In genomic region chr19:6551215-6551614, GRCm38 (mm10) we compare ENCODE assay signal across 27 mouse cellular contexts. TPM values are rescaled to one million over a fixed set of nuclear protein-coding genes. Genes with fewer than 3 reads are reported as not detected.
DNase-seq lines count a peak whose midpoint lies in the region; ATAC-seq and TF ChIP-seq lines count a peak whose summit lies in the region.
"Had no signal": no experiment of that assay in that cellular context is flagged by ENCODE, and none has a peak within 500 bp of the region (broad histone marks: within the 10 kb centered on the region; RNA-seq: fewer than 3 reads in every experiment).

No protein-coding gene starts in this region.

- H3K27me3 ChIP-seq in liver, adult 2 months (ENCODE audit: control insufficient read depth, insufficient read depth, low read length), result no peaks in the 10 kb centered on the region
- no peaks in the 10 kb centered on the region for H3K27me3 ChIP-seq in liver, embryonic 11.5 days (replicated peaks; ENCODE audit: control insufficient read depth, insufficient read depth, low read length)
- H3K27me3 ChIP-seq in MEL (ENCODE audit: control insufficient read depth in 1 of 2, insufficient read depth in 2 of 2, low read length in 2 of 2), result no peaks in the 10 kb centered on the region; a peak in 1 of 4 replicates
- H3K27me3 ChIP-seq: embryonic facial prominence, embryonic 13.5 days; forebrain, embryonic 12.5 days; forebrain, embryonic 15.5 days had no signal

- 57% methylated on average over 4 of the region's 4 CpGs for WGBS in liver, adult 2 months
- 55% methylated on average over 4 of the region's 4 CpGs for WGBS in liver, embryonic 11.5 days

- ATAC-seq in liver, embryonic 11.5 days (replicated peaks; ENCODE audit: low FRiP score), result no peak
- ATAC-seq: forebrain, embryonic 15.5 days; hindbrain, postnatal 0 days; inflammation-experienced regulatory T-cells, adult 6 months had no signal

- no peak overlapping the region for H3K4me3 ChIP-seq in liver, adult 2 months (ENCODE audit: insufficient read depth, low read depth, low read length)
- no peak overlapping the region for H3K4me3 ChIP-seq in liver, embryonic 11.5 days (ENCODE audit: low read depth, low read length)
- H3K4me3 ChIP-seq in MEL (ENCODE audit: control insufficient read depth in 1 of 2, insufficient read depth in 1 of 2, low read depth in 2 of 2, low read length in 2 of 2), result no peak overlapping the region
- H3K4me3 ChIP-seq: embryonic facial prominence, embryonic 10.5 days; embryonic facial prominence, embryonic 13.5 days; erythroblast, embryonic 14.5 days; forebrain, embryonic 12.5 days; forebrain, embryonic 15.5 days; heart, embryonic 12.5 days; heart, embryonic 15.5 days; hindbrain, embryonic 10.5 days had no signal

- no peak overlapping the region for H3K9ac ChIP-seq in liver, adult 2 months (ENCODE audit: low read depth, low read length)
- H3K9ac ChIP-seq in liver, embryonic 11.5 days (ENCODE audit: low read depth, low read length), result no peak overlapping the region
- no peak overlapping the region for H3K9ac ChIP-seq in MEL (ENCODE audit: control insufficient read depth, low read depth, low read length, poor library complexity, severe bottlenecking)
- H3K9ac ChIP-seq: embryonic facial prominence, embryonic 13.5 days; forebrain, embryonic 12.5 days; forebrain, embryonic 15.5 days; heart, embryonic 12.5 days; heart, embryonic 15.5 days; hindbrain, embryonic 14.5 days had no signal

- TF ChIP-seq POLR2A in liver, adult 2 months (IDR thresholded peaks at IDR 0.05; ENCODE audit: extremely low read depth, insufficient read depth, low read length), result no peak
- no peak for TF ChIP-seq POLR2A in MEL (IDR thresholded peaks at IDR 0.05; ENCODE audit: control insufficient read depth in 1 of 2, insufficient read depth in 1 of 2, low read depth in 1 of 2, low read length in 2 of 2, poor library complexity in 1 of 2)

- no peaks in the 10 kb centered on the region for H3K79me2 ChIP-seq in liver, adult 2 months (ENCODE audit: control insufficient read depth, insufficient read depth, low read length)
- H3K79me2 ChIP-seq in MEL (ENCODE audit: control insufficient read depth, insufficient read depth, low read length, poor library complexity), result no peaks in the 10 kb centered on the region

- H3K36me3 ChIP-seq in liver, adult 2 months (ENCODE audit: control insufficient read depth, insufficient read depth, low read length), result no peaks in the 10 kb centered on the region
- no peaks in the 10 kb centered on the region for H3K36me3 ChIP-seq in liver, embryonic 11.5 days (ENCODE audit: control insufficient read depth, insufficient read depth, low read length)
- no peaks in the 10 kb centered on the region for H3K36me3 ChIP-seq in MEL (ENCODE audit: control insufficient read depth in 1 of 2, insufficient read depth in 2 of 2, low read length in 2 of 2)
- H3K36me3 ChIP-seq: embryonic facial prominence, embryonic 10.5 days; embryonic facial prominence, embryonic 13.5 days; forebrain, embryonic 12.5 days; forebrain, embryonic 15.5 days; heart, embryonic 12.5 days; heart, embryonic 15.5 days; hindbrain, embryonic 10.5 days had no signal

- TF ChIP-seq EP300 in MEL (IDR thresholded peaks at IDR 0.05; ENCODE audit: low read depth in 1 of 2, low read length in 2 of 2), result no peak

- TF ChIP-seq RAD21 in MEL (IDR thresholded peaks at IDR 0.05; ENCODE audit: low read depth, low read length), result no peak

- H3K4me1 ChIP-seq in liver, adult 2 months (ENCODE audit: control insufficient read depth, insufficient read depth, low read length), result peaks cover 10% of the 10 kb centered on the region
- H3K4me1 ChIP-seq in liver, embryonic 11.5 days (replicated peaks; ENCODE audit: control insufficient read depth, insufficient read depth, low read length), result peaks cover 2% of the 10 kb centered on the region; the same call in 1 of the 2 replicates
- peaks cover 0 to 9% of the 10 kb centered on the region in 2 experiments; a peak in 1 of 4 replicates for H3K4me1 ChIP-seq in MEL (ENCODE audit: control insufficient read depth in 1 of 2, insufficient read depth in 2 of 2, low read length in 2 of 2)

- H3K9me3 ChIP-seq in liver, embryonic 11.5 days (ENCODE audit: control insufficient read depth, low read length), result no peaks in the 10 kb centered on the region
- no peaks in the 10 kb centered on the region for H3K9me3 ChIP-seq in MEL (replicated peaks; ENCODE audit: insufficient read depth, low read length)
- H3K9me3 ChIP-seq: embryonic facial prominence, embryonic 10.5 days; embryonic facial prominence, embryonic 13.5 days; forebrain, embryonic 12.5 days; forebrain, embryonic 15.5 days; heart, embryonic 12.5 days; heart, embryonic 15.5 days; hindbrain, embryonic 10.5 days had no signal

- H3K27ac ChIP-seq in liver, adult 2 months (replicated peaks; ENCODE audit: insufficient read depth, low read depth, low read length), result no peak overlapping the region
- H3K27ac ChIP-seq in liver, embryonic 11.5 days (ENCODE audit: low read depth, low read length), result no peak overlapping the region
- no peak overlapping the region for H3K27ac ChIP-seq in MEL (ENCODE audit: control insufficient read depth, low read depth, low read length)
- H3K27ac ChIP-seq: embryonic facial prominence, embryonic 10.5 days; embryonic facial prominence, embryonic 13.5 days; forebrain, embryonic 12.5 days; forebrain, embryonic 15.5 days; heart, embryonic 15.5 days; hindbrain, embryonic 10.5 days; hindbrain, embryonic 14.5 days; hindbrain, postnatal 0 days had no signal

- no peak overlapping the region for H3K4me2 ChIP-seq in liver, embryonic 11.5 days
- H3K4me2 ChIP-seq: embryonic facial prominence, embryonic 13.5 days; forebrain, embryonic 12.5 days; forebrain, embryonic 15.5 days; heart, embryonic 12.5 days; heart, embryonic 15.5 days; hindbrain, embryonic 14.5 days had no signal

- peak; percentile 15 for DNase-seq in cerebellum, adult 11-12 months
- no peak for DNase-seq in cerebellum, adult 18-20 months
- DNase-seq in liver, adult 2 months (ENCODE audit: extremely low read depth, low read depth, low spot score), result peak; percentile 14
- DNase-seq in liver, embryonic 11.5 days (ENCODE audit: low spot score), result no peak
- no peak for DNase-seq in MEL (ENCODE audit: low read depth, low spot score)
- DNase-seq in kidney, postnatal 14 days, result no peak
- no peak for DNase-seq in kidney, adult 9 months
- DNase-seq: adrenal gland, postnatal 10 days; adrenal gland, postnatal 36 days; B cell, adult 2 months; embryo, embryonic 11 days; gastrocnemius, postnatal 25 days; heart, adult 18-20 months; heart, postnatal 10 days; heart, postnatal 36 days had no signal

- TF ChIP-seq CTCF in liver, adult 2 months (IDR thresholded peaks at IDR 0.05; ENCODE audit: low read depth, low read length), result no peak
- TF ChIP-seq CTCF in MEL (IDR thresholded peaks at IDR 0.05 in 2 of 3, conservative IDR thresholded peaks at IDR 0.05 in 1 of 3; ENCODE audit: control insufficient read depth in 1 of 3, insufficient read depth in 1 of 3, low read depth in 2 of 3, low read length in 3 of 3, poor library complexity in 1 of 3, severe bottlenecking in 1 of 3), result no peak

TF ChIP-seq in MEL, 35 proteins besides CTCF, POLR2A, EP300 and RAD21:
- TF ChIP-seq USF1 (IDR thresholded peaks at IDR 0.05; ENCODE audit: low read depth, low read length) (peak; percentile 34; the same call in 1 of the 2 replicates), MEF2A (IDR thresholded peaks at IDR 0.05; ENCODE audit: extremely low read depth, insufficient replicate concordance, low read depth, low read length, poor library complexity, severe bottlenecking) (no peak), NRF1 (IDR thresholded peaks at IDR 0.05; ENCODE audit: insufficient read depth, low read depth, low read length, poor library complexity, severe bottlenecking) (no peak)
TF ChIP-seq in MEL: peak in this region for 1.

RNA-seq across cellular contexts. Expression of gene Slc22a12, which starts 8.4 kb away (rescaled TPM):
- 0.34 TPM in 1 of 2 replicates, not detected in the other for total RNA-seq in liver, adult 2 months (2014; rRNA removed)
- polyA plus RNA-seq in liver, adult 2 months (2012; rRNA removed), result not detected in 2 replicates
- not detected in 2 replicates for polyA plus RNA-seq in liver, embryonic 11.5 days (2014; fragmentation: Nextera tagmentation; extraction: Ambion mirVana)
- total RNA-seq in MEL (2012; rRNA removed), result not detected in 2 replicates
- not detected for polyA plus RNA-seq in MEL (2012; ENCODE audit: insufficient read depth in 1 of 2, insufficient read length in 2 of 2, low read depth in 1 of 2, low replicate concordance in 2 of 2, missing spikeins in 1 of 2)
- total RNA-seq: adrenal gland, postnatal 10 days; gastrocnemius, adult 8-10 months; gastrocnemius, postnatal 25 days; heart, postnatal 10 days; heart, postnatal 36 days had no signal
- polyA plus RNA-seq: embryonic facial prominence, embryonic 10.5 days; embryonic facial prominence, embryonic 13.5 days; erythroblast, embryonic 14.5 days; forebrain, embryonic 12.5 days; forebrain, embryonic 15.5 days; heart, embryonic 12.5 days; heart, embryonic 15.5 days; hindbrain, embryonic 10.5 days; hindbrain, embryonic 14.5 days; inflammation-experienced regulatory T-cells, adult 6 months had no signal

Comparison
In these comparisons a context has a peak if more than half of its experiments do, and no peak if none do; other contexts are left out.
1. DNase-seq: peak in cerebellum, adult 11-12 months (single experiment) and liver, adult 2 months (single experiment); none in cerebellum, adult 18-20 months (0 of 2), liver, embryonic 11.5 days (single experiment), MEL (single experiment), kidney, postnatal 14 days (single experiment) and kidney, adult 9 months (single experiment).